Mouse (Mus musculus) hindbrain, embryonic 11.5 days (tissue): ENCODE results near the gene Itgb2l. TPM values are rescaled to one million over a fixed set of nuclear protein-coding genes. Genes with fewer than 3 reads are reported as not detected.

Experiments
- ATAC-seq: fragments of 200-750 bp; cut with Nextera tagmentation; 2 replicates; pipeline ENCODE4 v1.8.0; 2017; ENCODE audit warnings: mild to moderate bottlenecking, moderate TSS enrichment, moderate library complexity; ENCODE audit not compliant: low FRiP score
- DNase-seq: peaks from one replicate; pipeline ENCODE4 v3.0.0-alpha.2; 2015; ENCODE audit warnings: low spot score
- H3K27ac ChIP-seq: fragments of 300-500 bp; sonication (generic); 2 replicates; pipeline ENCODE4 v1.5.1; 2014; ENCODE audit warnings: mild to moderate bottlenecking, low read depth, low read length
- H3K27me3 ChIP-seq: fragments of 300-500 bp; sonication (generic); 2 replicates; pipeline ENCODE4 v1.6.1; 2014; ENCODE audit warnings: mild to moderate bottlenecking, low read length, moderate library complexity, mixed read lengths; ENCODE audit not compliant: control insufficient read depth, insufficient read depth
- H3K36me3 ChIP-seq: fragments of 300-500 bp; sonication (generic); 2 replicates; pipeline ENCODE4 v1.6.1; 2014; ENCODE audit warnings: mild to moderate bottlenecking, low read length, moderate library complexity, mixed read lengths; ENCODE audit not compliant: control insufficient read depth, insufficient read depth
- H3K4me1 ChIP-seq: fragments of 300-500 bp; sonication (generic); replicated peaks from 2 replicates; pipeline ENCODE4 v1.6.1; 2014; ENCODE audit warnings: low read length, mixed read lengths; ENCODE audit not compliant: control insufficient read depth, insufficient read depth
- H3K4me2 ChIP-seq: fragments of 300-500 bp; sonication (generic); replicated peaks from 2 replicates; pipeline ENCODE4 v1.6.1; 2014; ENCODE audit warnings: mild to moderate bottlenecking, low read depth, low read length
- H3K4me3 ChIP-seq: fragments of 300-500 bp; sonication (generic); 2 replicates; pipeline ENCODE4 v1.5.1; 2014; ENCODE audit warnings: low read depth, low read length
- H3K9ac ChIP-seq: fragments of 300-500 bp; sonication (generic); 2 replicates; pipeline ENCODE4 v1.6.1; 2014; ENCODE audit warnings: low read depth, low read length
- H3K9me3 ChIP-seq: fragments of 300-500 bp; sonication (generic); 2 replicates; pipeline ENCODE4 v1.6.1; 2016; ENCODE audit warnings: low read length; ENCODE audit not compliant: control insufficient read depth
- WGBS: fragments of 180-500 bp; shearing (Covaris S2); extraction: QIAGEN DNeasy Blood & Tissue Kit; methylation state at CpG from one replicate; pipeline ENCODE4 v1.1.7; 2014; 5-methylcytosine and 5-hydroxymethylcytosine counted together
- polyA plus RNA-seq: library from polyadenylated mRNA; unstranded; fragments of >200 nt; fragmentation: Nextera tagmentation; extraction: Ambion mirVana; gene quantifications from 2 replicates; pipeline ENCODE4 v1.2.1, GENCODE M21; 2014

Itgb2l gene
- polyA plus RNA-seq, 1 experiment from 2014 or later = not detected

DNA sequence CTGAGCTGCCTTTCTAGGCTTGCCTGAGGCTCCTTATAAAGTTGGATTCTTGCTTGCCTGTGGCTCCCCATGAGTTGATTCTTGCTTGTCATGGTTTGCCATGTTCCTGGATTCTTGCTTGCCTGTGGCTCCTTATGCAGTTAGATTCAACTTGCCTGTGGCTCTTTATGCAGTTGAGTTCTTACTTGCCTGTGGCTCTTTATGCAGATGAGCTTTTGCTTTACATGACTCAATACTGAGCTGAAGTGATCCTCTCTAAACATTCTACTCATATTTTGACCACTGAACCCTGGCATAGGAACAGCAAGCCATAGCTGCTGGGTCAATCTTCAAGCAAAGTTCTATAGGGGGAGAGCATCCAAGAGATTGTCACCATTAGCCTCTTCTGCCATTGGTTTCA lies 58.7 kb downstream of the Itgb2l start:
- H3K36me3 ChIP-seq = no peaks in the 10 kb centered on the region
- no peak overlapping the region for H3K4me3 ChIP-seq
- no peaks in the 10 kb centered on the region for H3K4me1 ChIP-seq
- no peaks in the 10 kb centered on the region for H3K27me3 ChIP-seq
- H3K9me3 ChIP-seq = no peaks in the 10 kb centered on the region
- ATAC-seq (no peak), DNase-seq (no peak)
- H3K27ac ChIP-seq = no peak overlapping the region
- no peak overlapping the region for H3K9ac ChIP-seq
- H3K4me2 ChIP-seq = no peak overlapping the region

DNA sequence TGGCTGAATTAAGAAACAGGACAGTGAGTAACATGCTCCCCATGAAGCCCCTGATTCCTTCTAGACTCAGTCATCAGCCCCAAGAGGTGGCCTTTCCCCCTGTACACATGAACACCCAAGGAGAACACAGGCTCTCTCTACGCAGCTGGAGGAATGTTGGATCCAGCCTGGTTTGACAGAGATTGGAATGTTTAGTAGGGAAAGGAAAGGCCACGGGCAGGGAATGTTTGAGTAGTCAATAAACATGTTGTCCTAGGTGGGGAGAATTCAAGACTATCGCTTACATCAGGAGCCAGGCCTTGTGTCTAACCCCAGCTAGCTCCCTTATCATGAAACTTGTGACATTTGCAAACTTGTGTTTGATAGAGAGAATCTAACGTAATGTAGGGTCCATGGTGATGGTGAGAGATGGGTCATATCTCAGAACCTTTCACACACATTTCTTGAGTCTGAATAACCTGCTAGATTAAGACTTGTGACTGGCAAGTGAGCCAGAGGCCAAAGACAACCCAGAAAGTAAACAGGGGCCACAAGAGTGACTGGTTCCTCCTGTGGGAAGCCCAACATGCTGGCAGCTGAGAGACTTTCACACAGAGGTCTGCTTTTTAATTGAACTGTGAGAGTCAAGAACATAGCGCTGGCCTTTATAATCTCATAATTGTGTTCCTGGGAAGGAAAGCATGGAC lies 60.8 kb downstream of the Itgb2l start:
- WGBS = 94% methylated on average over 5 of the region's 5 CpGs
- Histone ChIP-seq H3K36me3 (no peaks in the 10 kb centered on the region), H3K9me3 (no peaks in the 10 kb centered on the region), H3K4me3 (no peak overlapping the region), H3K27me3 (no peaks in the 10 kb centered on the region), H3K9ac (no peak overlapping the region), H3K4me2 (no peak overlapping the region), H3K4me1 (no peaks in the 10 kb centered on the region), H3K27ac (no peak overlapping the region)
- ATAC-seq (no peak), DNase-seq (no peak)

DNA sequence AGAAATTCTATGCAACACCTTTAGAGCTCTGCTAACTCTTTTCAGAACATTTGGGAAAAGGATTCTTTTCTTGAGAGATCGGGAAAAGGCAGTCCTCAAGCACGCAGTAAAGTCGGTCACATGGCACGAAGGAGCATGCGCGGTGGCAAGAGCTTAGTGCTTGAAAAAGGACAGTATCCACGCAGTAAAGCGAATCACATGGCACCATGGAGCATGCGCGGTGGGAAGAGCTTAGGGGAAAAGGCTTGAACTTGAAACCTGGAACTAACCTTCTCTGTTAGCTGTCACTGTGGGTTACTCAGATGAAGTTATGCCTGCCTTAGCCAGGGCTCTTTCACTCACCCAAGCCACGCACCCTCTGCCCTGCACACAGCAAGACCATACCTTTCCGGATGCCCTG lies 62.0 kb downstream of the Itgb2l start:
- Histone ChIP-seq H3K4me2 (no peak overlapping the region), H3K9ac (no peak overlapping the region), H3K27ac (no peak overlapping the region), H3K27me3 (no peaks in the 10 kb centered on the region), H3K36me3 (no peaks in the 10 kb centered on the region), H3K4me3 (no peak overlapping the region), H3K9me3 (no peaks in the 10 kb centered on the region), H3K4me1 (no peaks in the 10 kb centered on the region)
- WGBS = 92% methylated on average over 12 of the region's 12 CpGs
- no peak for DNase-seq
- ATAC-seq = no peak

DNA sequence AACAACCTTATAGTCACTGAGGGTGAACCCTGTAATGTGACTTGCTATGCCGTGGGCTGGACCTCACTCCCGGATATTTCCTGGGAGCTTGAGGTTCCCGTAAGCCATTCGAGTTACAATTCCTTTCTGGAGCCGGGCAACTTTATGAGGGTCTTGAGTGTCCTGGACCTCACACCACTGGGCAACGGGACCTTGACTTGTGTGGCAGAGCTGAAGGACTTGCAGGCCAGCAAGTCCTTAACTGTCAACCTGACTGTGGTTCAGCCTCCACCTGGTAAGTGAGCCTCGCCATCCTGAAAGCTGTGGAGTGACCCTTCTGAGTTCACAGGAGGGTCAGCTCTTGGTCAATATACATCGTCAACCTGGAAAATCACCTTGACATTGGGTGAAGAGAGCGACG lies 65.3 kb downstream of the Itgb2l start:
- DNase-seq (no peak), ATAC-seq (no peak)
- Histone ChIP-seq H3K9me3 (no peaks in the 10 kb centered on the region), H3K9ac (no peak overlapping the region), H3K4me1 (no peaks in the 10 kb centered on the region), H3K4me2 (no peak overlapping the region), H3K36me3 (no peaks in the 10 kb centered on the region), H3K4me3 (no peak overlapping the region), H3K27me3 (no peaks in the 10 kb centered on the region), H3K27ac (no peak overlapping the region)
- 96% methylated on average over 10 of the region's 10 CpGs for WGBS

DNA sequence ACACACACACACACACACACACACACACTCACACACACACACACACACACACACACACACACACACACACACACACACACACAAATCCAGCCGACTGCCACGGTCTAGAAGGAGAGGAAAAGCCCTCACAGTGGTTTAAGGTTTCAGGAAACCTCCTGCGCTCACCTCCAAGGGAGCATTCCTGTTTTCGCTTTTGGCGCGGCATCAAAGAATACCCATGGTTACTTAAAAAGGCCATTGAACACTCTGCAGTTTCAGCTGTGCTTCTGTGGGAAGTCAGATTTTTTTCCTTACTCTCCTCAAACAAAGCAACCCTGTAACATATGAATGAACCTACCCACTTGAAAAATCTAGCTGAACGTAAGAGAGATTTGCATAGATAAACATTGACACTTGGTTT lies 67.1 kb downstream of the Itgb2l start:
- DNase-seq (peak; percentile 31), ATAC-seq (no peak)
- H3K9me3 ChIP-seq = no peaks in the 10 kb centered on the region
- 34% methylated on average over 6 of the region's 7 CpGs for WGBS
- H3K4me3 ChIP-seq = no peak overlapping the region
- no peaks in the 10 kb centered on the region for H3K4me1 ChIP-seq
- H3K9ac ChIP-seq = no peak overlapping the region
- H3K27ac ChIP-seq = no peak overlapping the region
- H3K27me3 ChIP-seq = no peaks in the 10 kb centered on the region
- no peak overlapping the region for H3K4me2 ChIP-seq
- no peaks in the 10 kb centered on the region for H3K36me3 ChIP-seq

DNA sequence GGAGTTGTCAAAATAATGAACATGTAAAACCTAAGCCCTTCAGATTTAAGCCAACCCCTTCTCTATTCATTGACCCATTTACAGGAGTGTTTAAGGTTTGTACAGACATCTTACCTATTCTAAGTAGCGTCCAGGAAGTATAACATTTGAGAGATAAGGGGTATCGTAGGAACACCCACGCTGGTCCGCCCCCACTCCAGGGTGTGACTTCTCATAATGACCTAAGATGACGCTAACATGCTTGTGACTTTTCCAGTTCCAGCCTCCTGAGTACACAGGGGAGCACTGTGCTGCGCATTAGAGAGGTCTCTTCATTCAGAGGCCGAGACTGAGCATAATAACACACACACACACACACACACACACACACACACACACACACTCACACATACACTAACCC lies 67.9 kb downstream of the Itgb2l start:
- H3K4me2 ChIP-seq = no peak overlapping the region
- no peak overlapping the region for H3K9ac ChIP-seq
- H3K27ac ChIP-seq = no peak overlapping the region
- H3K4me1 ChIP-seq = no peaks in the 10 kb centered on the region
- no peak overlapping the region for H3K4me3 ChIP-seq
- no peak for ATAC-seq
- WGBS = 89% methylated on average over 7 of the region's 7 CpGs
- H3K9me3 ChIP-seq = no peaks in the 10 kb centered on the region
- no peak for DNase-seq
- no peaks in the 10 kb centered on the region for H3K36me3 ChIP-seq
- H3K27me3 ChIP-seq = no peaks in the 10 kb centered on the region

DNA sequence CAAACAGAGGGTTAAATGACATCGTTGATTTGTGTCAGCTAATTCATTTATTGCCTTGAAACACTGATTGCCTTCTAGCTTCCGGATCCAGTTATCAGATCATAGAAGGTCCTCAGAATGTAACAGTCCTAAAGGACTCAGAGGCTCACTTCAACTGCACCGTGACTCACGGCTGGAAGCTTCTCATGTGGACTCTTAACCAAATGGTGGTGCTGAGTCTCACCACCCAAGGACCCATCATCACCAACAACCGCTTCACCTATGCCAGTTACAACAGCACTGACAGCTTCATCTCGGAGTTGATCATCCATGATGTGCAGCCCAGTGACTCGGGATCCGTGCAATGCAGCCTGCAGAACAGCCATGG lies 70.7 kb downstream of the Itgb2l start:
- Histone ChIP-seq H3K4me3 (no peak overlapping the region), H3K27me3 (no peaks in the 10 kb centered on the region), H3K4me2 (no peak overlapping the region), H3K9ac (no peak overlapping the region), H3K36me3 (no peaks in the 10 kb centered on the region), H3K9me3 (no peaks in the 10 kb centered on the region), H3K27ac (no peak overlapping the region), H3K4me1 (no peaks in the 10 kb centered on the region)
- ATAC-seq (no peak), DNase-seq (no peak)
- WGBS = 84% methylated on average over 8 of the region's 8 CpGs

Other genes with a start within 250 kb of the Itgb2l start
- 2.7 and 3.2 TPM in 2 replicates for gene Sh3bgr, start 243.2 kb downstream of the Itgb2l start, polyA plus RNA-seq
- 1.0 TPM in 2 replicates for gene B3galt5, start 207.8 kb downstream of the Itgb2l start, polyA plus RNA-seq
- gene Pcp4, start 24.0 kb upstream of the Itgb2l start, polyA plus RNA-seq = 69.2 and 92.0 TPM in 2 replicates